Mouse (Mus musculus) neural tube, embryonic 11.5 days (tissue): ENCODE measurements around the gene Notch3. TPM values are rescaled to one million over a fixed set of nuclear protein-coding genes. Genes with fewer than 3 reads are reported as not detected.

Source experiments
- ATAC-seq: fragments of 200-750 bp; cut with Nextera tagmentation; 2 replicates; pipeline ENCODE4 v1.8.0; 2017; ENCODE audit warnings: moderate number of reproducible peaks, mild to moderate bottlenecking, moderate TSS enrichment, moderate library complexity; ENCODE audit not compliant: insufficient read depth, low FRiP score, low TSS enrichment
- DNase-seq: peaks from one replicate; pipeline ENCODE4 v3.0.0-alpha.2; 2015; ENCODE audit warnings: low spot score
- H3K27ac ChIP-seq: fragments of 300-500 bp; sonication (generic); 2 replicates; pipeline ENCODE4 v1.5.1; 2014; ENCODE audit warnings: low read depth, mild to moderate bottlenecking, low read length
- H3K27me3 ChIP-seq: fragments of 300-500 bp; sonication (generic); 2 replicates; pipeline ENCODE4 v1.6.1; 2014; ENCODE audit warnings: mild to moderate bottlenecking, low read length, mixed read lengths; ENCODE audit not compliant: control insufficient read depth, insufficient read depth
- H3K36me3 ChIP-seq: fragments of 300-500 bp; sonication (generic); 2 replicates; pipeline ENCODE4 v1.6.1; 2014; ENCODE audit warnings: mild to moderate bottlenecking, low read length, moderate library complexity, mixed read lengths; ENCODE audit not compliant: control insufficient read depth, insufficient read depth
- H3K4me1 ChIP-seq: fragments of 300-500 bp; sonication (generic); 2 replicates; pipeline ENCODE4 v1.6.1; 2014; ENCODE audit warnings: low read length, mixed read lengths; ENCODE audit not compliant: control insufficient read depth, insufficient read depth
- H3K4me2 ChIP-seq: fragments of 300-500 bp; sonication (generic); 2 replicates; pipeline ENCODE4 v1.6.1; 2014; ENCODE audit warnings: low read depth, mild to moderate bottlenecking, moderate library complexity
- H3K4me3 ChIP-seq: fragments of 300-500 bp; sonication (generic); 2 replicates; pipeline ENCODE4 v1.5.1; 2014; ENCODE audit warnings: low read depth, low read length
- H3K9ac ChIP-seq: fragments of 300-500 bp; sonication (generic); 2 replicates; pipeline ENCODE4 v1.6.1; 2014; ENCODE audit warnings: mild to moderate bottlenecking, low read length
- H3K9me3 ChIP-seq: fragments of 300-500 bp; sonication (generic); 2 replicates; pipeline ENCODE4 v1.6.1; 2016; ENCODE audit warnings: low read length; ENCODE audit not compliant: control insufficient read depth
- WGBS: fragments of 180-500 bp; shearing (Covaris S2); extraction: QIAGEN DNeasy Blood & Tissue Kit; methylation state at CpG from one replicate; pipeline ENCODE4 v1.1.7; 2014; 5-methylcytosine and 5-hydroxymethylcytosine counted together
- polyA plus RNA-seq: library from polyadenylated mRNA; unstranded; fragments of >200 nt; fragmentation: Nextera tagmentation; extraction: Ambion mirVana; gene quantifications from 2 replicates; pipeline ENCODE4 v1.2.1, GENCODE M21; 2014

The Notch3 gene
- polyA plus RNA-seq, 1 experiment from 2014 or later: 19.1 TPM

DNA sequence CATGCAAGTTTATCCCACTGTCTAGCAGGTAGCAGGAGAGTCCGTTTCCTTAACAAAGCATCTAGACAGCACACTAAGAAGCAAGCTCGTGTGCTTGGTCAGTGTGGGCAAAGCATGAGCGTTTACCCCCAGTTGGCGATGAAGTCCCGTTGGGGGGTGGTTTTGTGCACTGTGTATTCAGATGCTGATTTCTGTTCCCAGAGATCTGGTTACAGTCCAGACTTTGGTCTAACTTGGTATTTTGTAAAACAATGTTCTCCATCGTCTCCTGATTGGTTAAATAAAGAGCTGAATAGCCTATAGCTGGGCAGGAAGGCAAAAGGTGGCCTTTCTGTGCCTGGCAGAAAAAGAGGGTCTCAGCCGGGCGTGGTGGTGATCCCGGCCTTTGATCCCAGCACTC, 36.1 kb downstream of the Notch3 start:
- Histone ChIP-seq H3K4me2 (no peak overlapping the region), H3K9ac (no peak overlapping the region), H3K4me3 (no peak overlapping the region), H3K27me3 (no peaks in the 10 kb centered on the region), H3K9me3 (no peaks in the 10 kb centered on the region), H3K36me3 (peaks cover 21% of the 10 kb centered on the region), H3K4me1 (no peaks in the 10 kb centered on the region), H3K27ac (no peak overlapping the region)
- WGBS: 97% methylated on average over 9 of the region's 9 CpGs
- DNase-seq (no peak), ATAC-seq (no peak)

GRCm38 (mm10) chr17:32127195-32127594, 39.5 kb downstream of the Notch3 start:
- peaks cover 24% of the 10 kb centered on the region for H3K36me3 ChIP-seq
- no peak for ATAC-seq
- no peak overlapping the region for H3K4me3 ChIP-seq
- H3K9me3 ChIP-seq: no peaks in the 10 kb centered on the region
- H3K9ac ChIP-seq: no peak overlapping the region
- WGBS: 95% methylated on average over 2 of the region's 2 CpGs
- H3K4me2 ChIP-seq: no peak overlapping the region
- no peak overlapping the region for H3K27ac ChIP-seq
- no peaks in the 10 kb centered on the region for H3K27me3 ChIP-seq
- no peak for DNase-seq
- H3K4me1 ChIP-seq: no peaks in the 10 kb centered on the region

DNA sequence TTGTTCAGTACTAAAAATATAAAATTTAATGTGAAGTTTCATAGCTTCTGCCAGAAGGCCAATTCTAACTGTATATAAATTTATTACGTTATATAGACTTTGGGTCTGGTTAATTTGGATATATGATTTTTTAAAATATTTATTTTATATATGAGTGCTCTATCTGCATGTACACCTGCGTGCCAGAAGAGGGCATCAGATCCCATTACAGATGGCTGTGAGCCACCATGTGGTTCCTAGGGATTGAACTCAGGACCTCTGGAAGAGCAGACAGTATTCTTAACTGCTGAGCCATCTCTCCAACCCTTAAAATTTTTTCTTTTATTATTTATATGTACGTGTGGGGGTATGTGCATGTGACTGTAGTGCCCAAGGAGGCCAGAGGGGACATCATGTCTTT, 41.2 kb downstream of the Notch3 start:
- no peaks in the 10 kb centered on the region for H3K27me3 ChIP-seq
- H3K9me3 ChIP-seq: no peaks in the 10 kb centered on the region
- no peak overlapping the region for H3K4me3 ChIP-seq
- no peak for ATAC-seq
- 89% methylated on average over 3 of the region's 3 CpGs for WGBS
- H3K27ac ChIP-seq: no peak overlapping the region
- H3K4me2 ChIP-seq: no peak overlapping the region
- peak; percentile 9 for DNase-seq
- H3K36me3 ChIP-seq: peaks cover 24% of the 10 kb centered on the region
- no peak overlapping the region for H3K9ac ChIP-seq
- H3K4me1 ChIP-seq: no peaks in the 10 kb centered on the region

GRCm38 (mm10) chr17:32123545-32123944, 43.1 kb downstream of the Notch3 start:
- Histone ChIP-seq H3K4me1 (peaks cover 1% of the 10 kb centered on the region), H3K27ac (no peak overlapping the region), H3K36me3 (peaks cover 20% of the 10 kb centered on the region), H3K4me3 (no peak overlapping the region), H3K9me3 (no peaks in the 10 kb centered on the region), H3K9ac (no peak overlapping the region), H3K27me3 (no peaks in the 10 kb centered on the region), H3K4me2 (no peak overlapping the region)
- DNase-seq (no peak), ATAC-seq (no peak)
- 91% methylated on average over 4 of the region's 4 CpGs for WGBS

DNA sequence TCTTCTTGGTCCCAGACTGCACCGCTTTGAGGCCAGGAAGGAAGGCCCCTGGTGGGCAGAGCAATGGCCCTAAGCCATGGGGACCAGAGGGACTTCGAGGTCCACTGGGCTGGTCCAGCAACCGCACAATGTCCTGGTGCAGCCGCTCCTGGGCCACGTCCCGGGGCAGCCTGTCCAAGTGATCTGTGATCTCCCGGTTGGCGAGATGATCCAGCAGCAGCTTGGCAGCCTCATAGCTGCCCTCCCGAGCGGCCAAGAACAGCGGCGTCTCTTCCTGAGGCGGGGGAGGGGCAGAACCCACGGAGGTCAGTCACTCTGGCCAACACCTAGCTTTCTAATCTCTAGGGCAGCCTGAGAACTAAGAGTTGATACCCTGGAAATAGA, 44.1 kb downstream of the Notch3 start:
- Histone ChIP-seq H3K4me2 (no peak overlapping the region), H3K27me3 (no peaks in the 10 kb centered on the region), H3K9me3 (no peaks in the 10 kb centered on the region), H3K27ac (no peak overlapping the region), H3K9ac (no peak overlapping the region), H3K36me3 (peaks cover 16% of the 10 kb centered on the region), H3K4me3 (no peak overlapping the region), H3K4me1 (peaks cover 6% of the 10 kb centered on the region)
- ATAC-seq (no peak), DNase-seq (no peak)
- 84% methylated on average over 14 of the region's 14 CpGs for WGBS

- H3K9me3 ChIP-seq: no peaks in the 10 kb centered on the region
- ATAC-seq (no peak), DNase-seq (no peak)
- no peaks in the 10 kb centered on the region for H3K27me3 ChIP-seq
- peaks cover 6% of the 10 kb centered on the region for H3K4me1 ChIP-seq
- no peak overlapping the region for H3K27ac ChIP-seq
- H3K4me2 ChIP-seq: no peak overlapping the region
- H3K36me3 ChIP-seq: peaks cover 11% of the 10 kb centered on the region
- no peak overlapping the region for H3K9ac ChIP-seq
- WGBS: 85% methylated on average over 19 of the region's 19 CpGs
- no peak overlapping the region for H3K4me3 ChIP-seq
These were observed 44.6 kb downstream of the Notch3 start for GRCm38 (mm10) chr17:32121833-32122586.

GRCm38 (mm10) chr17:32120771-32121532, 45.7 kb downstream of the Notch3 start:
- H3K36me3 ChIP-seq: peaks cover 11% of the 10 kb centered on the region
- WGBS: 85% methylated on average over 9 of the region's 9 CpGs
- ATAC-seq (no peak), DNase-seq (no peak)
- H3K9ac ChIP-seq: no peak overlapping the region
- no peaks in the 10 kb centered on the region for H3K27me3 ChIP-seq
- peaks cover 6% of the 10 kb centered on the region for H3K4me1 ChIP-seq
- H3K4me3 ChIP-seq: no peak overlapping the region
- no peak overlapping the region for H3K27ac ChIP-seq
- H3K4me2 ChIP-seq: no peak overlapping the region
- H3K9me3 ChIP-seq: no peaks in the 10 kb centered on the region

DNA sequence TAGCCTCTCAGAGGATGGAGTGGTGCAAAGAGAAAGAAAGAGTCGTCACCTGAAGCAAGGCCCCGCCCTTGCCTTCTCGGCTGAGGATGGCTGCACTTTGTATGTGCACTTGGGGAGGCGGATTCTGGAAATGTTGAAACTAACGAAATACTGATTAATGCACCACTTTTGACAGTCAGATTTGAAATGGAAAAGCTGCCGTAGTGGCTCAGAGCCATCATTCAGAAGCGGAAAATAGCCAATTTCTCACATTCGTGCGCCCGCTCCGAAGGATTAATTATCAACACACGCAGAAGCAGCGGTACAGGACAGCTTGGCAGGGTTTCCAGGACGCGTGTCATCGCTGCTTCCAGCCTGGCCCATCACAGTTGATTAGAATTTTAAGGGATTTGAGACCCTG, 47.5 kb downstream of the Notch3 start:
- peaks cover 9% of the 10 kb centered on the region for H3K4me1 ChIP-seq
- ATAC-seq: no peak
- H3K9me3 ChIP-seq: no peaks in the 10 kb centered on the region
- no peak overlapping the region for H3K4me2 ChIP-seq
- no peak overlapping the region for H3K27ac ChIP-seq
- H3K27me3 ChIP-seq: 0 out of 2 replicates have a peak, but pooled peaks cover 3% of the 10 kb centered on the region
- no peak overlapping the region for H3K4me3 ChIP-seq
- H3K9ac ChIP-seq: no peak overlapping the region
- 84% methylated on average over 16 of the region's 16 CpGs for WGBS
- H3K36me3 ChIP-seq: peaks cover 10% of the 10 kb centered on the region
- DNase-seq: no peak

GRCm38 (mm10) chr17:32118484-32118883, 48.2 kb downstream of the Notch3 start:
- WGBS: 18% methylated on average over 3 of the region's 3 CpGs
- H3K4me3 ChIP-seq: no peak overlapping the region
- peak; percentile 45 for ATAC-seq

More at GRCm38 (mm10) chr17:32118484-32118883, 48.2 kb downstream of the Notch3 start:
- DNase-seq: no peak
- peaks cover 7% of the 10 kb centered on the region for H3K36me3 ChIP-seq
- H3K27me3 ChIP-seq: 0 out of 2 replicates have a peak, but pooled peaks cover 7% of the 10 kb centered on the region
- H3K4me1 ChIP-seq: peaks cover 14% of the 10 kb centered on the region
- H3K9me3 ChIP-seq: no peaks in the 10 kb centered on the region
- H3K27ac ChIP-seq: no peak overlapping the region
- H3K4me2 ChIP-seq: peak overlapping the region; percentile 13
- no peak overlapping the region for H3K9ac ChIP-seq
